Mouse (Mus musculus) liver, embryonic 14.5 days (tissue): ENCODE results near the gene Edc4.
A peak's percentile ranks its signal among the peaks of the same experiment; 100 is the strongest.

Experiments used
- CTCF ChIP-seq: IDR thresholded peaks from 2 replicates; pipeline ENCODE4 v1.5.1; 2016; ENCODE audit warnings: antibody characterized with exemption, low read depth, control low read depth
- EP300 ChIP-seq: IDR thresholded peaks from 2 replicates; pipeline ENCODE4 v1.6.1; 2016; ENCODE audit warnings: antibody characterized with exemption, low read depth

DNA sequence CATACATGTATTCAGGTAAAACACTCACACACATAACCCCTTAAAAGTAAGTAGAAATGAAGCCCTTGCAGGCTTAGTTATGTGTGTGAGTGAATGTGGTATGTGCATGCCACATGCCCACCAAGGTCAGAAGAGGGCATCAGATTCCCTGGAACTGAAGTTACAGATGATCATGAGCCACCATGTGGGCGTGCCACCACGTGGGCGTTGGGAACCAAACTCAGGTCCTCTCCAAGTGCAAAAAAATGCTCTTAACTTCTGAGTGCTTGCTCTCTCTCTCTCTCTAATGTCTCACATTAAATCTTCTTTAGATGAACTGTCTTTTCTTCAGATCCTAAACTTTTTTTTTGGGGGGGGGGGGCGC lies 57.6 kb downstream of the Edc4 start, which contains the start of gene Psmb10:
- TF ChIP-seq CTCF (0 out of 2 replicates have a peak, but pooled peaks have one; percentile 7), EP300 (no peak)
